Mouse (Mus musculus): ENCODE data around the gene Fbxw11. TPM values are rescaled to one million over a fixed set of nuclear protein-coding genes. Genes with fewer than 3 reads are reported as not detected.

Fbxw11 gene
- polyA plus RNA-seq, 1 experiment, result 20.2 TPM

GRCm38 (mm10) chr11:32605131-32605860, 37.2 kb upstream of the Fbxw11 start:
- 88% methylated on average over 7 of the region's 7 CpGs for WGBS
- Histone ChIP-seq H3K27ac (ENCODE audit: insufficient read depth, low read length) (no peak overlapping the region), H3K4me3 (ENCODE audit: extremely low read depth, insufficient read depth, insufficient read length) (no peak overlapping the region), H3K27me3 (ENCODE audit: control insufficient read depth, insufficient read depth, low read length) (no peaks in the 10 kb centered on the region), H3K4me1 (ENCODE audit: control insufficient read depth, insufficient read depth, insufficient read length) (peaks cover 7% of the 10 kb centered on the region; the same call in 1 of the 2 replicates), H3K36me3 (ENCODE audit: control insufficient read depth, insufficient read depth, low read length) (peaks cover 43% of the 10 kb centered on the region)
- DNase-seq (ENCODE audit: low read depth in 1 of 2, low spot score in 2 of 2), result no peak
- no peak for TF ChIP-seq POLR2A (IDR thresholded peaks at IDR 0.05; ENCODE audit: low read depth, low read length)
- no peak for TF ChIP-seq CTCF (IDR thresholded peaks at IDR 0.05; ENCODE audit: extremely low read depth, insufficient read depth, insufficient read length, insufficient replicate concordance)

GRCm38 (mm10) chr11:32605907-32606306, 36.6 kb upstream of the Fbxw11 start:
- no peak for DNase-seq (ENCODE audit: low read depth in 1 of 2, low spot score in 2 of 2)
- Histone ChIP-seq H3K4me1 (ENCODE audit: control insufficient read depth, insufficient read depth, insufficient read length) (peaks cover 7% of the 10 kb centered on the region; the same call in 1 of the 2 replicates), H3K27me3 (ENCODE audit: control insufficient read depth, insufficient read depth, low read length) (no peaks in the 10 kb centered on the region), H3K36me3 (ENCODE audit: control insufficient read depth, insufficient read depth, low read length) (peaks cover 44% of the 10 kb centered on the region), H3K27ac (ENCODE audit: insufficient read depth, low read length) (no peak overlapping the region), H3K4me3 (ENCODE audit: extremely low read depth, insufficient read depth, insufficient read length) (no peak overlapping the region)
- 97% methylated on average over 3 of the region's 3 CpGs for WGBS
- TF ChIP-seq CTCF (IDR thresholded peaks at IDR 0.05; ENCODE audit: extremely low read depth, insufficient read depth, insufficient read length, insufficient replicate concordance) (no peak), POLR2A (IDR thresholded peaks at IDR 0.05; ENCODE audit: low read depth, low read length) (no peak)

DNA sequence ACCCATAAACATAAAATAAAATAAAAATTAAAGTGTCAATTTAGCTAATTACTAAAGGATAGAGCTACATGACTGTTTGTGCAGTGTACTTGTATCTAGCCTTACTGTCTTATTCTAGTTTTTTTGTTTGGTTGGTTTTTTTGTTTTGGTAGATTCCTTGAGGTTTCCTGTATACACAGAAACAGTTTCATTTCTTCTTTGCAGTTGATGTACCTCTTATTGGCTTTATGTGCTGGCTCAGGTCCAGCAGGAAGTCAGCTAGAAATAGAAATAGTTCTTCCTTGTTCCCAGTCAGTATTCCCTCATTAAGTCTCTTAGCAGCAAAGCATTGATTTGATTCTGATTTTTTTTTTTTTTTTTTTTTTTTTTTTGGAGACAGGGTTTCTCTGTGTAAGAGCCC, 35.2 kb upstream of the Fbxw11 start:
- H3K36me3 ChIP-seq (ENCODE audit: control insufficient read depth, insufficient read depth, low read length), result peaks cover 41% of the 10 kb centered on the region
- no peak for DNase-seq (ENCODE audit: low read depth in 1 of 2, low spot score in 2 of 2)
- no peaks in the 10 kb centered on the region for H3K27me3 ChIP-seq (ENCODE audit: control insufficient read depth, insufficient read depth, low read length)
- no peak overlapping the region for H3K4me3 ChIP-seq (ENCODE audit: extremely low read depth, insufficient read depth, insufficient read length)
- TF ChIP-seq POLR2A (IDR thresholded peaks at IDR 0.05; ENCODE audit: low read depth, low read length) (no peak), CTCF (IDR thresholded peaks at IDR 0.05; ENCODE audit: extremely low read depth, insufficient read depth, insufficient read length, insufficient replicate concordance) (no peak)
- no peak overlapping the region for H3K27ac ChIP-seq (ENCODE audit: insufficient read depth, low read length)
- peaks cover 7% of the 10 kb centered on the region; the same call in 1 of the 2 replicates for H3K4me1 ChIP-seq (ENCODE audit: control insufficient read depth, insufficient read depth, insufficient read length)

GRCm38 (mm10) chr11:32610616-32611015, 31.9 kb upstream of the Fbxw11 start:
- no peak for DNase-seq (ENCODE audit: low read depth in 1 of 2, low spot score in 2 of 2)
- 91% methylated on average over 6 of the region's 6 CpGs for WGBS
- TF ChIP-seq CTCF (IDR thresholded peaks at IDR 0.05; ENCODE audit: extremely low read depth, insufficient read depth, insufficient read length, insufficient replicate concordance) (no peak), POLR2A (IDR thresholded peaks at IDR 0.05; ENCODE audit: low read depth, low read length) (no peak)
- H3K4me3 ChIP-seq (ENCODE audit: extremely low read depth, insufficient read depth, insufficient read length), result no peak overlapping the region
- H3K4me1 ChIP-seq (ENCODE audit: control insufficient read depth, insufficient read depth, insufficient read length), result peaks cover 7% of the 10 kb centered on the region; the same call in 1 of the 2 replicates
- no peak overlapping the region for H3K27ac ChIP-seq (ENCODE audit: insufficient read depth, low read length)
- H3K27me3 ChIP-seq (ENCODE audit: control insufficient read depth, insufficient read depth, low read length), result no peaks in the 10 kb centered on the region
- H3K36me3 ChIP-seq (ENCODE audit: control insufficient read depth, insufficient read depth, low read length), result peaks cover 49% of the 10 kb centered on the region

- H3K4me3 ChIP-seq (ENCODE audit: extremely low read depth, insufficient read depth, insufficient read length), result no peak overlapping the region
- WGBS, result 87% methylated on average over 6 of the region's 6 CpGs
- DNase-seq (ENCODE audit: low read depth in 1 of 2, low spot score in 2 of 2), result no peak
- H3K27ac ChIP-seq (ENCODE audit: insufficient read depth, low read length), result no peak overlapping the region
- H3K4me1 ChIP-seq (ENCODE audit: control insufficient read depth, insufficient read depth, insufficient read length), result peaks cover 7% of the 10 kb centered on the region; the same call in 1 of the 2 replicates
- peaks cover 61% of the 10 kb centered on the region for H3K36me3 ChIP-seq (ENCODE audit: control insufficient read depth, insufficient read depth, low read length)
- TF ChIP-seq CTCF (IDR thresholded peaks at IDR 0.05; ENCODE audit: extremely low read depth, insufficient read depth, insufficient read length, insufficient replicate concordance) (no peak), POLR2A (IDR thresholded peaks at IDR 0.05; ENCODE audit: low read depth, low read length) (no peak)
- no peaks in the 10 kb centered on the region for H3K27me3 ChIP-seq (ENCODE audit: control insufficient read depth, insufficient read depth, low read length)
These were observed 30.2 kb upstream of the Fbxw11 start for GRCm38 (mm10) chr11:32612304-32612703.

- WGBS, result 96% methylated on average over 29 of the region's 29 CpGs
- Histone ChIP-seq H3K4me1 (ENCODE audit: control insufficient read depth, insufficient read depth, insufficient read length) (peaks cover 6% of the 10 kb centered on the region; the same call in 1 of the 2 replicates), H3K27me3 (ENCODE audit: control insufficient read depth, insufficient read depth, low read length) (no peaks in the 10 kb centered on the region), H3K4me3 (ENCODE audit: extremely low read depth, insufficient read depth, insufficient read length) (no peak overlapping the region), H3K36me3 (ENCODE audit: control insufficient read depth, insufficient read depth, low read length) (peaks cover 71% of the 10 kb centered on the region), H3K27ac (ENCODE audit: insufficient read depth, low read length) (no peak overlapping the region)
- no peak for TF ChIP-seq CTCF (IDR thresholded peaks at IDR 0.05; ENCODE audit: extremely low read depth, insufficient read depth, insufficient read length, insufficient replicate concordance)
- TF ChIP-seq POLR2A (IDR thresholded peaks at IDR 0.05; ENCODE audit: low read depth, low read length), result no peak
- no peak for DNase-seq (ENCODE audit: low read depth in 1 of 2, low spot score in 2 of 2)
These were observed 28.1 kb upstream of the Fbxw11 start for GRCm38 (mm10) chr11:32614463-32614862.

- Histone ChIP-seq H3K4me1 (ENCODE audit: control insufficient read depth, insufficient read depth, insufficient read length) (peaks cover 7% of the 10 kb centered on the region; the same call in 1 of the 2 replicates), H3K4me3 (ENCODE audit: extremely low read depth, insufficient read depth, insufficient read length) (no peak overlapping the region), H3K27ac (ENCODE audit: insufficient read depth, low read length) (no peak overlapping the region), H3K27me3 (ENCODE audit: control insufficient read depth, insufficient read depth, low read length) (no peaks in the 10 kb centered on the region), H3K36me3 (ENCODE audit: control insufficient read depth, insufficient read depth, low read length) (peaks cover 73% of the 10 kb centered on the region)
- TF ChIP-seq POLR2A (IDR thresholded peaks at IDR 0.05; ENCODE audit: low read depth, low read length) (no peak), CTCF (IDR thresholded peaks at IDR 0.05; ENCODE audit: extremely low read depth, insufficient read depth, insufficient read length, insufficient replicate concordance) (no peak)
- 86% methylated on average over 11 of the region's 11 CpGs for WGBS
- no peak for DNase-seq (ENCODE audit: low read depth in 1 of 2, low spot score in 2 of 2)
These were observed 27.0 kb upstream of the Fbxw11 start for GRCm38 (mm10) chr11:32615561-32615960.
